ENCODE assay signal across 8 mouse cellular contexts in genomic region chr10:93261981-93262499, GRCm38 (mm10). TPM values are rescaled to one million over a fixed set of nuclear protein-coding genes. Genes with fewer than 3 reads are reported as not detected.
DNase-seq lines count a peak whose midpoint lies in the region; ATAC-seq and TF ChIP-seq lines count a peak whose summit lies in the region.

No protein-coding gene starts in this region.

- TF ChIP-seq EP300 in MEL (IDR thresholded peaks at IDR 0.05; ENCODE audit: low read depth in 1 of 2, low read length in 2 of 2), result 0 out of 4 replicates have a peak, but pooled peaks have one; percentile 10 to 12

- TF ChIP-seq RAD21 in MEL (IDR thresholded peaks at IDR 0.05; ENCODE audit: low read depth, low read length), result no peak

- no peaks in the 10 kb centered on the region for H3K79me2 ChIP-seq in MEL (ENCODE audit: control insufficient read depth, insufficient read depth, low read length, poor library complexity)

- peak overlapping the region; percentile 52 for H3K27ac ChIP-seq in gastrocnemius, adult 2 months
- peak overlapping the region; percentile 36 for H3K27ac ChIP-seq in MEL (ENCODE audit: control insufficient read depth, low read depth, low read length)
- peak overlapping the region; percentile 88 for H3K27ac ChIP-seq in heart, embryonic 16.5 days (ENCODE audit: low read length)
- peak overlapping the region; percentile 12; the same call in 1 of the 2 replicates for H3K27ac ChIP-seq in liver, embryonic 16.5 days (ENCODE audit: low read length)
- no peak overlapping the region for H3K27ac ChIP-seq in neural tube, embryonic 12.5 days

- ATAC-seq in heart, embryonic 16.5 days (replicated peaks; ENCODE audit: extremely low read depth, insufficient read depth, low FRiP score), result peak; percentile 53
- no peak for ATAC-seq in liver, embryonic 16.5 days (ENCODE audit: low read depth)
- ATAC-seq in neural tube, embryonic 12.5 days (ENCODE audit: low FRiP score, low read depth), result peak; percentile 66; the same call in 1 of the 2 replicates

- peak overlapping the region; percentile 2 for H3K9ac ChIP-seq in MEL (ENCODE audit: control insufficient read depth, low read depth, low read length, poor library complexity, severe bottlenecking)
- H3K9ac ChIP-seq in heart, embryonic 16.5 days (ENCODE audit: low read length), result peak overlapping the region; percentile 6; the same call in 1 of the 2 replicates
- no peak overlapping the region for H3K9ac ChIP-seq in liver, embryonic 16.5 days (ENCODE audit: low read depth, low read length)
- 0 out of 2 replicates have a peak overlapping the region, but pooled peaks have one; percentile 17 for H3K9ac ChIP-seq in neural tube, embryonic 12.5 days

- peak overlapping the region; percentile 47 for H3K4me3 ChIP-seq in gastrocnemius, adult 2 months
- no peak overlapping the region for H3K4me3 ChIP-seq in MEL (ENCODE audit: control insufficient read depth in 1 of 2, insufficient read depth in 1 of 2, low read depth in 2 of 2, low read length in 2 of 2)
- peak overlapping the region; percentile 22 for H3K4me3 ChIP-seq in heart, embryonic 16.5 days (ENCODE audit: low read length)
- no peak overlapping the region for H3K4me3 ChIP-seq in liver, embryonic 16.5 days (ENCODE audit: low read depth, low read length)
- H3K4me3 ChIP-seq in neural tube, embryonic 12.5 days, result no peak overlapping the region

- DNase-seq in gastrocnemius, adult 2 months, result peak; percentile 26
- DNase-seq in gastrocnemius, postnatal 10 days, result no peak
- peak; percentile 26 for DNase-seq in MEL (ENCODE audit: low read depth, low spot score)
- DNase-seq in T-cell, adult 2 months (ENCODE audit: low spot score), result no peak
- DNase-seq in left cerebral cortex, adult 8-10 months (ENCODE audit: low spot score in 2 of 2), result no peak

- no peak for TF ChIP-seq CTCF in gastrocnemius, adult 2 months (IDR thresholded peaks at IDR 0.05)
- no peak for TF ChIP-seq CTCF in MEL (IDR thresholded peaks at IDR 0.05 in 2 of 3, conservative IDR thresholded peaks at IDR 0.05 in 1 of 3; ENCODE audit: control insufficient read depth in 1 of 3, insufficient read depth in 1 of 3, low read depth in 2 of 3, low read length in 3 of 3, poor library complexity in 1 of 3, severe bottlenecking in 1 of 3)

- peak overlapping the region; percentile 53 for H3K4me2 ChIP-seq in heart, embryonic 16.5 days (ENCODE audit: low read depth, low read length)
- H3K4me2 ChIP-seq in liver, embryonic 16.5 days (ENCODE audit: low read depth, low read length), result no peak overlapping the region
- H3K4me2 ChIP-seq in neural tube, embryonic 12.5 days (replicated peaks), result peak overlapping the region; percentile 38

- TF ChIP-seq POLR2A in MEL (IDR thresholded peaks at IDR 0.05; ENCODE audit: control insufficient read depth in 1 of 2, insufficient read depth in 1 of 2, low read depth in 1 of 2, low read length in 2 of 2, poor library complexity in 1 of 2), result no peak

- peaks cover 0 to 24% of the 10 kb centered on the region in 2 experiments; a peak in 2 of 4 replicates for H3K4me1 ChIP-seq in MEL (ENCODE audit: control insufficient read depth in 1 of 2, insufficient read depth in 2 of 2, low read length in 2 of 2)
- peaks cover 45% of the 10 kb centered on the region for H3K4me1 ChIP-seq in heart, embryonic 16.5 days (ENCODE audit: control insufficient read depth, insufficient read depth, low read length)
- peaks cover 6% of the 10 kb centered on the region; the same call in 1 of the 2 replicates for H3K4me1 ChIP-seq in liver, embryonic 16.5 days (ENCODE audit: control insufficient read depth, low read depth, low read length)
- H3K4me1 ChIP-seq in neural tube, embryonic 12.5 days, result peaks cover 33% of the 10 kb centered on the region

- WGBS in heart, embryonic 16.5 days, result 11% methylated on average over 15 of the region's 15 CpGs
- 20% methylated on average over 15 of the region's 15 CpGs for WGBS in liver, embryonic 16.5 days (ENCODE audit: insufficient replicate concordance)
- WGBS in neural tube, embryonic 12.5 days, result 29% methylated on average over 15 of the region's 15 CpGs

- no peaks in the 10 kb centered on the region for H3K27me3 ChIP-seq in MEL (ENCODE audit: control insufficient read depth in 1 of 2, insufficient read depth in 2 of 2, low read length in 2 of 2)
- H3K27me3 ChIP-seq in heart, embryonic 16.5 days (ENCODE audit: control insufficient read depth, insufficient read depth, low read length), result no peaks in the 10 kb centered on the region
- no peaks in the 10 kb centered on the region for H3K27me3 ChIP-seq in liver, embryonic 16.5 days (ENCODE audit: control insufficient read depth, insufficient read depth, low read depth, low read length)
- no peaks in the 10 kb centered on the region for H3K27me3 ChIP-seq in neural tube, embryonic 12.5 days (replicated peaks)

- intact Hi-C loops in gastrocnemius, adult 2 months (cut with DNase I), result no loop called here

- peaks cover 0 to 20% of the 10 kb centered on the region in 2 experiments; a peak in 2 of 4 replicates for H3K36me3 ChIP-seq in MEL (ENCODE audit: control insufficient read depth in 1 of 2, insufficient read depth in 2 of 2, low read length in 2 of 2)
- H3K36me3 ChIP-seq in heart, embryonic 16.5 days (ENCODE audit: control insufficient read depth, insufficient read depth), result peaks cover 9% of the 10 kb centered on the region
- H3K36me3 ChIP-seq in liver, embryonic 16.5 days (ENCODE audit: control insufficient read depth, insufficient read depth), result no peaks in the 10 kb centered on the region
- H3K36me3 ChIP-seq in neural tube, embryonic 12.5 days, result 0 out of 2 replicates have a peak, but pooled peaks cover 4% of the 10 kb centered on the region

- no peaks in the 10 kb centered on the region for H3K9me3 ChIP-seq in MEL (replicated peaks; ENCODE audit: insufficient read depth, low read length)
- H3K9me3 ChIP-seq in heart, embryonic 16.5 days (replicated peaks; ENCODE audit: control insufficient read depth, low read length), result no peaks in the 10 kb centered on the region
- no peaks in the 10 kb centered on the region for H3K9me3 ChIP-seq in liver, embryonic 16.5 days (replicated peaks; ENCODE audit: control insufficient read depth, low read length)
- H3K9me3 ChIP-seq in neural tube, embryonic 12.5 days, result no peaks in the 10 kb centered on the region

TF ChIP-seq in MEL, 35 proteins besides CTCF, POLR2A, EP300 and RAD21:
- TF ChIP-seq USF1 (IDR thresholded peaks at IDR 0.05; ENCODE audit: low read depth, low read length), result peak; percentile 56
- no peak for TF ChIP-seq TBP (IDR thresholded peaks at IDR 0.05; ENCODE audit: low read depth, low read length)
- peak; percentile 59; the same call in 1 of the 2 replicates for TF ChIP-seq JUND (IDR thresholded peaks at IDR 0.05; ENCODE audit: low read depth, low read length)
- no peak for TF ChIP-seq HCFC1 (IDR thresholded peaks at IDR 0.05; ENCODE audit: low read depth, low read length)
- no peak for TF ChIP-seq MXI1 (IDR thresholded peaks at IDR 0.05; ENCODE audit: low read depth, low read length)
- TF ChIP-seq TAL1 (IDR thresholded peaks at IDR 0.05; ENCODE audit: low read length), result no peak
- TF ChIP-seq MYB (IDR thresholded peaks at IDR 0.05; ENCODE audit: low read depth, low read length), result no peak
- TF ChIP-seq MEF2A (IDR thresholded peaks at IDR 0.05; ENCODE audit: extremely low read depth, insufficient replicate concordance, low read depth, low read length, poor library complexity, severe bottlenecking), result no peak
- TF ChIP-seq BHLHE40 (IDR thresholded peaks at IDR 0.05; ENCODE audit: borderline replicate concordance, low read depth, low read length), result no peak
- no peak for TF ChIP-seq GATA1 (IDR thresholded peaks at IDR 0.05; ENCODE audit: low read depth, low read length)
- no peak for TF ChIP-seq ZNF384 (IDR thresholded peaks at IDR 0.05; ENCODE audit: low read depth, low read length)
- TF ChIP-seq SIN3A (IDR thresholded peaks at IDR 0.05; ENCODE audit: low read length), result no peak
- TF ChIP-seq TCF12 (IDR thresholded peaks at IDR 0.05; ENCODE audit: low read depth, low read length), result no peak
- no peak for TF ChIP-seq CHD1 (IDR thresholded peaks at IDR 0.05; ENCODE audit: low read depth, low read length)
- no peak for TF ChIP-seq KAT2A (conservative IDR thresholded peaks at IDR 0.05; ENCODE audit: low read depth, low read length)

RNA-seq across cellular contexts. Expression of gene Elk3, which starts 48.9 kb away (rescaled TPM):
- 10 to 100 TPM; 11.7 to 14.2 TPM for total RNA-seq in gastrocnemius, adult 2 months (2021)
- total RNA-seq in gastrocnemius, postnatal 10 days (2021), result 10 to 100 TPM; 41.9 to 46.7 TPM
- total RNA-seq in MEL (2012; rRNA removed), result 0.65 and 1.0 TPM in 2 replicates
- 1 to 10 TPM in 1 of 2 experiments, not detected in 1; 6.3 TPM for polyA plus RNA-seq in MEL (2012; ENCODE audit: insufficient read depth in 1 of 2, insufficient read length in 2 of 2, low read depth in 1 of 2, low replicate concordance in 2 of 2, missing spikeins in 1 of 2)
- 29.3 and 34.2 TPM in 2 replicates for polyA plus RNA-seq in heart, embryonic 16.5 days (2015; fragmentation: Nextera tagmentation; extraction: Ambion mirVana)
- 4.6 and 5.1 TPM in 2 replicates for polyA plus RNA-seq in liver, embryonic 16.5 days (2015; fragmentation: Nextera tagmentation; extraction: Ambion mirVana)
- 18.9 and 21.3 TPM in 2 replicates for polyA plus RNA-seq in neural tube, embryonic 12.5 days (2016; fragmentation: Nextera tagmentation; extraction: Ambion mirVana)
- total RNA-seq in left cerebral cortex, adult 8-10 months (2022), result 10 to 100 TPM in 2 of 4 experiments, 1 to 10 TPM in 2; 7.4 to 12.3 (median 9.6) TPM

Comparison
In these comparisons a context has a peak if more than half of its experiments do, and no peak if none do; other contexts are left out.
1. DNase-seq: peak in gastrocnemius, adult 2 months (single experiment) and MEL (single experiment); none in gastrocnemius, postnatal 10 days (single experiment), T-cell, adult 2 months (single experiment) and left cerebral cortex, adult 8-10 months (0 of 2).
2. H3K4me3 ChIP-seq: peak in gastrocnemius, adult 2 months (single experiment) and heart, embryonic 16.5 days (single experiment); none in MEL (0 of 2), liver, embryonic 16.5 days (single experiment) and neural tube, embryonic 12.5 days (single experiment).